Mouse (Mus musculus): Measurements from ENCODE around the gene Tbc1d24. TPM values are rescaled to one million over a fixed set of nuclear protein-coding genes. Genes with fewer than 3 reads are reported as not detected.

Tbc1d24 gene
- polyA plus RNA-seq, 1 experiment from 2014 or later = 6.6 TPM

GRCm38 (mm10) chr17:24162584-24163175 is 42.7 kb downstream of the Tbc1d24 start:
- no peaks in the 10 kb centered on the region for H3K9me3 ChIP-seq (replicated peaks)
- H3K27me3 ChIP-seq = no peaks in the 10 kb centered on the region
- peak overlapping the region; percentile 94 for H3K27ac ChIP-seq (replicated peaks)
- 3% methylated on average over 17 of the region's 17 CpGs for WGBS (ENCODE audit: insufficient replicate concordance)
- peak overlapping the region; percentile 97 for H3K4me2 ChIP-seq
- ATAC-seq (ENCODE audit: insufficient read depth) = no peak
- peaks cover 61% of the 10 kb centered on the region for H3K4me1 ChIP-seq (replicated peaks)
- H3K36me3 ChIP-seq (replicated peaks) = peaks cover 28% of the 10 kb centered on the region
- peak overlapping the region; percentile 66 for H3K4me3 ChIP-seq (replicated peaks)
- H3K9ac ChIP-seq = peak overlapping the region; percentile 78

- no peaks in the 10 kb centered on the region for H3K27me3 ChIP-seq
- H3K27ac ChIP-seq (replicated peaks) = no peak overlapping the region
- H3K4me3 ChIP-seq (replicated peaks) = no peak overlapping the region
- WGBS (ENCODE audit: insufficient replicate concordance) = 76% methylated on average over 5 of the region's 5 CpGs
- H3K4me2 ChIP-seq = no peak overlapping the region
- no peaks in the 10 kb centered on the region for H3K9me3 ChIP-seq (replicated peaks)
- peaks cover 49% of the 10 kb centered on the region for H3K4me1 ChIP-seq (replicated peaks)
- peaks cover 27% of the 10 kb centered on the region for H3K36me3 ChIP-seq (replicated peaks)
- peak overlapping the region; percentile 15; the same call in 1 of the 2 replicates for H3K9ac ChIP-seq
- no peak for ATAC-seq (ENCODE audit: insufficient read depth)
These were observed 43.9 kb downstream of the Tbc1d24 start for GRCm38 (mm10) chr17:24161466-24161865.

- Histone ChIP-seq H3K27me3 (no peaks in the 10 kb centered on the region), H3K9me3 (replicated peaks) (no peaks in the 10 kb centered on the region), H3K9ac (no peak overlapping the region), H3K27ac (replicated peaks) (no peak overlapping the region), H3K4me1 (replicated peaks) (peaks cover 54% of the 10 kb centered on the region), H3K4me2 (no peak overlapping the region), H3K4me3 (replicated peaks) (no peak overlapping the region), H3K36me3 (replicated peaks) (peaks cover 12% of the 10 kb centered on the region; the same call in 1 of the 2 replicates)
- ATAC-seq (ENCODE audit: insufficient read depth) = no peak
- WGBS (ENCODE audit: insufficient replicate concordance) = 84% methylated on average over 4 of the region's 4 CpGs
These were observed 47.8 kb downstream of the Tbc1d24 start for GRCm38 (mm10) chr17:24157526-24157925.

- Histone ChIP-seq H3K9me3 (replicated peaks) (no peaks in the 10 kb centered on the region), H3K4me1 (replicated peaks) (peaks cover 54% of the 10 kb centered on the region), H3K36me3 (replicated peaks) (peaks cover 12% of the 10 kb centered on the region; the same call in 1 of the 2 replicates), H3K27me3 (no peaks in the 10 kb centered on the region), H3K9ac (no peak overlapping the region), H3K27ac (replicated peaks) (no peak overlapping the region), H3K4me2 (no peak overlapping the region), H3K4me3 (replicated peaks) (no peak overlapping the region)
- 81% methylated on average over 6 of the region's 6 CpGs for WGBS (ENCODE audit: insufficient replicate concordance)
- no peak for ATAC-seq (ENCODE audit: insufficient read depth)
These were observed 48.2 kb downstream of the Tbc1d24 start for GRCm38 (mm10) chr17:24157121-24157520.

- H3K27me3 ChIP-seq = no peaks in the 10 kb centered on the region
- H3K9ac ChIP-seq = no peak overlapping the region
- no peak overlapping the region for H3K4me2 ChIP-seq
- no peak overlapping the region for H3K27ac ChIP-seq (replicated peaks)
- no peak for ATAC-seq (ENCODE audit: insufficient read depth)
- peaks cover 54% of the 10 kb centered on the region for H3K4me1 ChIP-seq (replicated peaks)
- H3K4me3 ChIP-seq (replicated peaks) = no peak overlapping the region
- peaks cover 12% of the 10 kb centered on the region; the same call in 1 of the 2 replicates for H3K36me3 ChIP-seq (replicated peaks)
- WGBS (ENCODE audit: insufficient replicate concordance) = 77% methylated on average over 3 of the region's 3 CpGs
- H3K9me3 ChIP-seq (replicated peaks) = no peaks in the 10 kb centered on the region
These were observed 49.0 kb downstream of the Tbc1d24 start for GRCm38 (mm10) chr17:24156394-24156793.

- ATAC-seq (ENCODE audit: insufficient read depth) = no peak
- H3K36me3 ChIP-seq (replicated peaks) = peaks cover 12% of the 10 kb centered on the region; the same call in 1 of the 2 replicates
- H3K9ac ChIP-seq = no peak overlapping the region
- H3K27me3 ChIP-seq = no peaks in the 10 kb centered on the region
- H3K27ac ChIP-seq (replicated peaks) = no peak overlapping the region
- peaks cover 55% of the 10 kb centered on the region for H3K4me1 ChIP-seq (replicated peaks)
- H3K4me2 ChIP-seq = no peak overlapping the region
- no peak overlapping the region for H3K4me3 ChIP-seq (replicated peaks)
- H3K9me3 ChIP-seq (replicated peaks) = no peaks in the 10 kb centered on the region
- 83% methylated on average over 9 of the region's 9 CpGs for WGBS (ENCODE audit: insufficient replicate concordance)
These were observed 49.6 kb downstream of the Tbc1d24 start for GRCm38 (mm10) chr17:24155742-24156141.

GRCm38 (mm10) chr17:24154463-24154862 is 50.9 kb downstream of the Tbc1d24 start:
- 60% methylated on average over 3 of the region's 3 CpGs for WGBS (ENCODE audit: insufficient replicate concordance)
- ATAC-seq (ENCODE audit: insufficient read depth) = no peak

GRCm38 (mm10) chr17:24151890-24152563 is 53.3 kb downstream of the Tbc1d24 start:
- Histone ChIP-seq H3K9me3 (replicated peaks) (no peaks in the 10 kb centered on the region), H3K4me1 (replicated peaks) (peaks cover 45% of the 10 kb centered on the region), H3K9ac (peak overlapping the region; percentile 65), H3K27ac (replicated peaks) (peak overlapping the region; percentile 91), H3K4me3 (replicated peaks) (peak overlapping the region; percentile 56), H3K36me3 (replicated peaks) (peaks cover 7% of the 10 kb centered on the region; the same call in 1 of the 2 replicates), H3K4me2 (peak overlapping the region; percentile 90), H3K27me3 (no peaks in the 10 kb centered on the region)
- 1% methylated on average over 26 of the region's 26 CpGs for WGBS (ENCODE audit: insufficient replicate concordance)
- peak; percentile 98 for ATAC-seq (ENCODE audit: insufficient read depth)

More at GRCm38 (mm10) chr17:24154463-24154862, 50.9 kb downstream of the Tbc1d24 start:
- Histone ChIP-seq H3K4me3 (replicated peaks) (no peak overlapping the region), H3K9me3 (replicated peaks) (no peaks in the 10 kb centered on the region), H3K27me3 (no peaks in the 10 kb centered on the region), H3K4me1 (replicated peaks) (peaks cover 50% of the 10 kb centered on the region), H3K27ac (replicated peaks) (peak overlapping the region; percentile 53), H3K9ac (no peak overlapping the region; the same call in 1 of the 2 replicates), H3K36me3 (replicated peaks) (peaks cover 12% of the 10 kb centered on the region; the same call in 1 of the 2 replicates), H3K4me2 (no peak overlapping the region)

GRCm38 (mm10) chr17:24151382-24151781 is 54.0 kb downstream of the Tbc1d24 start:
- Histone ChIP-seq H3K27ac (replicated peaks) (peak overlapping the region; percentile 91), H3K9me3 (replicated peaks) (no peaks in the 10 kb centered on the region), H3K4me2 (peak overlapping the region; percentile 90), H3K4me1 (replicated peaks) (peaks cover 45% of the 10 kb centered on the region), H3K36me3 (replicated peaks) (0 out of 2 replicates have a peak, but pooled peaks cover under 1% of the 10 kb centered on the region), H3K9ac (peak overlapping the region; percentile 65), H3K27me3 (no peaks in the 10 kb centered on the region), H3K4me3 (replicated peaks) (peak overlapping the region; percentile 56)
- no peak for ATAC-seq (ENCODE audit: insufficient read depth)
- WGBS (ENCODE audit: insufficient replicate concordance) = 17% methylated on average over 7 of the region's 7 CpGs

- H3K9me3 ChIP-seq (replicated peaks) = no peaks in the 10 kb centered on the region
- H3K27ac ChIP-seq (replicated peaks) = peak within 1 kb of the TSS; percentile 91
These were observed 54.5 kb downstream of the Tbc1d24 start, which contains the start of gene Pdpk1 for GRCm38 (mm10) chr17:24150824-24151223. Pdpk1 (minus strand) TSS chr17:24150924.

GRCm38 (mm10) chr17:24149421-24149820 is 55.9 kb downstream of the Tbc1d24 start:
- Histone ChIP-seq H3K36me3 (replicated peaks) (no peaks in the 10 kb centered on the region), H3K27me3 (no peaks in the 10 kb centered on the region), H3K9me3 (replicated peaks) (no peaks in the 10 kb centered on the region), H3K27ac (replicated peaks) (no peak overlapping the region), H3K4me2 (no peak overlapping the region), H3K4me1 (replicated peaks) (peaks cover 35% of the 10 kb centered on the region), H3K9ac (no peak overlapping the region), H3K4me3 (replicated peaks) (no peak overlapping the region)
- no peak for ATAC-seq (ENCODE audit: insufficient read depth)
- WGBS (ENCODE audit: insufficient replicate concordance) = 75% methylated on average over 7 of the region's 7 CpGs

More at GRCm38 (mm10) chr17:24150824-24151223, 54.5 kb downstream of the Tbc1d24 start, which contains the start of gene Pdpk1:
- Histone ChIP-seq H3K4me3 (replicated peaks) (peak within 1 kb of the TSS; percentile 56), H3K4me2 (peak within 1 kb of the TSS; percentile 90), H3K27me3 (no peaks in the 10 kb centered on the region), H3K9ac (peak within 1 kb of the TSS; percentile 65), H3K4me1 (replicated peaks) (peaks cover 45% of the 10 kb centered on the region), H3K36me3 (replicated peaks) (no peaks in the 10 kb centered on the region)
- no peak for ATAC-seq (ENCODE audit: insufficient read depth)
- WGBS (ENCODE audit: insufficient replicate concordance) = 75% methylated on average over 2 of the region's 2 CpGs

Measured in liver, embryonic 15.5 days (tissue).